Mouse (Mus musculus) mouse trophoblast stem cell (cell line): ENCODE data around the gene Cdc5l.

Experiments used
- in situ Hi-C, 2 experiments: fragments of 300-500 bp; cut with MseI, MboI; formaldehyde crosslinking; loops; 2 replicates in 1 of 2; 3 replicates in 1 of 2; pipeline ENCODE4 v1.15.1; 2025

Cdc5l gene

GRCm38 (mm10) chr17:45371042-45371441 lies 62.5 kb downstream of the Cdc5l start:
- in situ Hi-C loops, result loop anchor here (5.0 kb wide), 1 partner anchor 74 kb away; no protein-coding TSS in a partner anchor

- in situ Hi-C loops, result loop anchor here (5.0 kb wide), 1 partner anchor 73 kb away; no protein-coding TSS in a partner anchor
Observed at GRCm38 (mm10) chr17:45370535-45370934, 63.0 kb downstream of the Cdc5l start.

- in situ Hi-C loops, result no loop called here
Observed at GRCm38 (mm10) chr17:45364871-45365270, 68.7 kb downstream of the Cdc5l start.

- in situ Hi-C loops, result no loop called here
Observed at GRCm38 (mm10) chr17:45360950-45361349, 72.6 kb downstream of the Cdc5l start.

- in situ Hi-C loops, result no loop called here
Observed at GRCm38 (mm10) chr17:45359443-45359842, 74.1 kb downstream of the Cdc5l start.

GRCm38 (mm10) chr17:45356431-45356830 lies 77.1 kb downstream of the Cdc5l start:
- in situ Hi-C loops, result no loop called here

- in situ Hi-C loops, result no loop called here
Observed at GRCm38 (mm10) chr17:45347951-45348350, 85.6 kb downstream of the Cdc5l start.
